26 mouse cellular contexts compared by ENCODE assay signal in the genomic region with DNA sequence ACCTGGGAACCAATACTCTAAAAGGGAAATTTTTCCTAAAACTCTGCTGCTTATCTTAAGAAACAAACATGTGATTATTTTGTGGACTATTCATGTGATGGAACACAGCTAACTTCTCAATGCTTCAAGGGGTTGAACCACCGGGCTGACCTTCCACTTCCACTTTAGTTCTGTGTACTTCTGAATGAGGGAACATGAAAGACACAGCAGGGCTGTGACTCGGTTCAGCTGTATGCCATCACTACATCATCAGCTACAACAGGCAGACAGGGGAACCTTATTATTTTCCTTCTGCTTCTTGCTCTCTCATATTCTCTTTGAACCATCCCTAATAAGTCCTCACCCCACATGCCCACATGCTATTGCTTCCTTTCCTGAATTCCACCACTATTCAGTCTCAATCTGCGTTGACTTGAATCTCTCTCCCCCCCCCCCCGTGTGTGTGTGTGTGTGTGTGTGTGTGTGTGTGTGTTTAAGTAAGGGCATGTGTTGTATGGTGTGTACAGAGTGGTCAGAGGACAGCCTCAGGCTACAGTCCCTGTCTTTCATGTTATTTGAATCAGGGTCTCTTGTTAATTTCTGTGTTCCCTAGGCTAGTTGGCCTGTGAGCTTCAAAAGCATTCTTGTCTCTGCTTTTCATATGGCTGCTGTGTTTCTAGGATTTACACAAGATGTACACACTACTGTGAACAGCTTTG.
DNase-seq lines count a peak whose midpoint lies in the region; ATAC-seq and TF ChIP-seq lines count a peak whose summit lies in the region.
"Had no signal": no experiment of that assay in that cellular context is flagged by ENCODE, and none has a peak within 500 bp of the region (broad histone marks: within the 10 kb centered on the region; RNA-seq: fewer than 3 reads in every experiment).

No protein-coding gene starts in this region.

- no peaks in the 10 kb centered on the region for H3K36me3 ChIP-seq in forebrain, embryonic 12.5 days (replicated peaks)
- no peaks in the 10 kb centered on the region for H3K36me3 ChIP-seq in forebrain, postnatal 0 days (ENCODE audit: insufficient read depth)
- no peaks in the 10 kb centered on the region for H3K36me3 ChIP-seq in hindbrain, embryonic 16.5 days (ENCODE audit: control insufficient read depth, insufficient read depth, low read length)
- no peaks in the 10 kb centered on the region for H3K36me3 ChIP-seq in hindbrain, embryonic 12.5 days
- H3K36me3 ChIP-seq in midbrain, embryonic 16.5 days (ENCODE audit: control insufficient read depth, insufficient read depth, low read length) = no peaks in the 10 kb centered on the region
- H3K36me3 ChIP-seq: embryonic facial prominence, embryonic 13.5 days; G1E; hindbrain, embryonic 10.5 days; limb, embryonic 13.5 days; liver, embryonic 12.5 days had no signal

- 70% methylated on average over 4 of the region's 4 CpGs for WGBS in forebrain, embryonic 12.5 days
- 56% methylated on average over 4 of the region's 4 CpGs for WGBS in forebrain, postnatal 0 days
- WGBS in hindbrain, embryonic 16.5 days = 65% methylated on average over 4 of the region's 4 CpGs
- WGBS in hindbrain, embryonic 12.5 days = 67% methylated on average over 3 of the region's 4 CpGs
- 46% methylated on average over 4 of the region's 4 CpGs for WGBS in midbrain, embryonic 16.5 days

- H3K27ac ChIP-seq in forebrain, embryonic 12.5 days = 0 out of 2 replicates have a peak overlapping the region, but pooled peaks have one; percentile 31
- H3K27ac ChIP-seq in forebrain, postnatal 0 days (ENCODE audit: low read depth, low read length) = no peak overlapping the region
- no peak overlapping the region for H3K27ac ChIP-seq in hindbrain, embryonic 16.5 days (ENCODE audit: low read depth, low read length)
- no peak overlapping the region for H3K27ac ChIP-seq in hindbrain, embryonic 12.5 days
- H3K27ac ChIP-seq in midbrain, embryonic 16.5 days (ENCODE audit: low read length) = peak overlapping the region; percentile 10; the same call in 1 of the 2 replicates
- H3K27ac ChIP-seq: embryonic facial prominence, embryonic 13.5 days; hindbrain, embryonic 10.5 days; limb, embryonic 13.5 days; liver, embryonic 12.5 days had no signal

- peak; percentile 42 for ATAC-seq in forebrain, embryonic 12.5 days (ENCODE audit: low FRiP score)
- no peak for ATAC-seq in forebrain, postnatal 0 days
- ATAC-seq in hindbrain, embryonic 16.5 days = 0 out of 2 replicates have a peak, but pooled peaks have one; percentile 11
- ATAC-seq in hindbrain, embryonic 12.5 days (ENCODE audit: low FRiP score) = no peak
- ATAC-seq in midbrain, embryonic 16.5 days = peak; percentile 56; the same call in 1 of the 2 replicates
- ATAC-seq: liver, embryonic 12.5 days; liver, postnatal 0 days; Patski had no signal

- no peak for TF ChIP-seq POLR2A in brain, embryonic 14.5 days (IDR thresholded peaks at IDR 0.05; ENCODE audit: borderline replicate concordance, extremely low read depth, insufficient read depth, insufficient read length, poor library complexity, severe bottlenecking)

- no peak for DNase-seq in forebrain, postnatal 0 days
- peak; percentile 55 for DNase-seq in brain, embryonic 14.5 days (ENCODE audit: low read depth)
- no peak for DNase-seq in liver
- DNase-seq: adrenal gland, postnatal 10 days; cerebellum, adult 11 months; cerebellum, adult 9-10 months; cerebellum, postnatal 36 days; gastrocnemius, postnatal 10 days; heart, postnatal 14 days; kidney, adult 11 months; kidney, postnatal 25 days; liver, postnatal 0 days; lung, postnatal 36 days; right cerebral cortex, postnatal 4 days; thymus, adult 2 months; thymus, postnatal 4 days had no signal

- peaks cover 6% of the 10 kb centered on the region; the same call in 1 of the 2 replicates for H3K4me1 ChIP-seq in forebrain, embryonic 12.5 days
- H3K4me1 ChIP-seq in forebrain, postnatal 0 days (ENCODE audit: insufficient read depth) = no peaks in the 10 kb centered on the region
- H3K4me1 ChIP-seq in hindbrain, embryonic 16.5 days (ENCODE audit: control insufficient read depth, insufficient read depth, low read depth, low read length) = peaks cover 3% of the 10 kb centered on the region
- no peaks in the 10 kb centered on the region; the same call in 1 of the 2 replicates for H3K4me1 ChIP-seq in hindbrain, embryonic 12.5 days
- H3K4me1 ChIP-seq in midbrain, embryonic 16.5 days (ENCODE audit: control insufficient read depth, insufficient read depth, low read length) = peaks cover 11% of the 10 kb centered on the region
- H3K4me1 ChIP-seq: liver, embryonic 12.5 days had no signal

- TF ChIP-seq CTCF in forebrain, postnatal 0 days (IDR thresholded peaks at IDR 0.05; ENCODE audit: low read depth) = no peak
- TF ChIP-seq CTCF in brain, embryonic 14.5 days (IDR thresholded peaks at IDR 0.05; ENCODE audit: borderline replicate concordance, extremely low read depth, insufficient read depth, insufficient read length) = no peak

- H3K4me3 ChIP-seq in forebrain, embryonic 12.5 days (replicated peaks) = no peak overlapping the region
- H3K4me3 ChIP-seq in forebrain, postnatal 0 days (ENCODE audit: low read depth, low read length) = no peak overlapping the region
- no peak overlapping the region for H3K4me3 ChIP-seq in hindbrain, embryonic 16.5 days (ENCODE audit: low read length)
- no peak overlapping the region for H3K4me3 ChIP-seq in hindbrain, embryonic 12.5 days
- H3K4me3 ChIP-seq in midbrain, embryonic 16.5 days (ENCODE audit: low read depth, low read length) = no peak overlapping the region
- H3K4me3 ChIP-seq: embryonic facial prominence, embryonic 13.5 days; hindbrain, embryonic 10.5 days; limb, embryonic 13.5 days; liver, embryonic 12.5 days had no signal

- no peak overlapping the region for H3K9ac ChIP-seq in forebrain, embryonic 12.5 days
- no peak overlapping the region for H3K9ac ChIP-seq in forebrain, postnatal 0 days
- no peak overlapping the region for H3K9ac ChIP-seq in hindbrain, embryonic 16.5 days (ENCODE audit: low read depth, low read length)
- H3K9ac ChIP-seq in hindbrain, embryonic 12.5 days = no peak overlapping the region
- no peak overlapping the region for H3K9ac ChIP-seq in midbrain, embryonic 16.5 days (ENCODE audit: low read depth, low read length)
- H3K9ac ChIP-seq: embryonic facial prominence, embryonic 13.5 days; limb, embryonic 13.5 days; liver, embryonic 12.5 days; liver, postnatal 0 days had no signal

- no peaks in the 10 kb centered on the region for H3K27me3 ChIP-seq in forebrain, embryonic 12.5 days
- no peaks in the 10 kb centered on the region for H3K27me3 ChIP-seq in forebrain, postnatal 0 days (ENCODE audit: insufficient read depth, low read length)
- H3K27me3 ChIP-seq in hindbrain, embryonic 16.5 days (replicated peaks; ENCODE audit: control insufficient read depth, insufficient read depth, low read length) = no peaks in the 10 kb centered on the region
- no peaks in the 10 kb centered on the region for H3K27me3 ChIP-seq in hindbrain, embryonic 12.5 days
- no peaks in the 10 kb centered on the region for H3K27me3 ChIP-seq in midbrain, embryonic 16.5 days (ENCODE audit: control insufficient read depth, insufficient read depth, low read depth, low read length)
- H3K27me3 ChIP-seq: embryonic facial prominence, embryonic 13.5 days; limb, embryonic 13.5 days; liver, embryonic 12.5 days; Patski had no signal

- H3K9me3 ChIP-seq in forebrain, embryonic 12.5 days = no peaks in the 10 kb centered on the region
- H3K9me3 ChIP-seq in forebrain, postnatal 0 days (ENCODE audit: low read length) = no peaks in the 10 kb centered on the region
- H3K9me3 ChIP-seq in hindbrain, embryonic 16.5 days (ENCODE audit: control insufficient read depth, low read length) = no peaks in the 10 kb centered on the region
- H3K9me3 ChIP-seq in hindbrain, embryonic 12.5 days (replicated peaks) = no peaks in the 10 kb centered on the region
- no peaks in the 10 kb centered on the region for H3K9me3 ChIP-seq in midbrain, embryonic 16.5 days (replicated peaks; ENCODE audit: control insufficient read depth, low read length, poor library complexity, severe bottlenecking)
- H3K9me3 ChIP-seq: embryonic facial prominence, embryonic 13.5 days; hindbrain, embryonic 10.5 days; limb, embryonic 13.5 days; liver, embryonic 12.5 days had no signal

- H3K4me2 ChIP-seq in forebrain, embryonic 12.5 days = no peak overlapping the region
- no peak overlapping the region for H3K4me2 ChIP-seq in forebrain, postnatal 0 days (ENCODE audit: low read depth)
- H3K4me2 ChIP-seq in hindbrain, embryonic 16.5 days (ENCODE audit: low read length) = no peak overlapping the region
- no peak overlapping the region for H3K4me2 ChIP-seq in hindbrain, embryonic 12.5 days (replicated peaks)
- no peak overlapping the region for H3K4me2 ChIP-seq in midbrain, embryonic 16.5 days (ENCODE audit: low read length)
- H3K4me2 ChIP-seq: embryonic facial prominence, embryonic 13.5 days; limb, embryonic 13.5 days; liver, embryonic 12.5 days had no signal

Comparison
In these comparisons a context has a peak if more than half of its experiments do, and no peak if none do; other contexts are left out.
1. ATAC-seq: peak in forebrain, embryonic 12.5 days (single experiment), hindbrain, embryonic 16.5 days (single experiment) and midbrain, embryonic 16.5 days (single experiment); none in forebrain, postnatal 0 days (single experiment) and hindbrain, embryonic 12.5 days (single experiment).
2. H3K27ac ChIP-seq: peak in forebrain, embryonic 12.5 days (single experiment) and midbrain, embryonic 16.5 days (single experiment); none in forebrain, postnatal 0 days (single experiment), hindbrain, embryonic 16.5 days (single experiment) and hindbrain, embryonic 12.5 days (single experiment).